Mouse (Mus musculus) kidney, embryonic 14.5 days (tissue): ENCODE data around the gene Faiml. TPM values are rescaled to one million over a fixed set of nuclear protein-coding genes. Genes with fewer than 3 reads are reported as not detected.

Experiments used
- ATAC-seq: fragments of 200-750 bp; cut with Nextera tagmentation; 2 replicates; pipeline ENCODE4 v1.8.0; 2017; ENCODE audit warnings: moderate number of reproducible peaks, mild to moderate bottlenecking, moderate TSS enrichment, moderate library complexity; ENCODE audit not compliant: low FRiP score, low TSS enrichment
- H3K27ac ChIP-seq: fragments of 300-500 bp; sonication (generic); 2 replicates; pipeline ENCODE4 v1.5.1; 2014; ENCODE audit warnings: low read depth, mild to moderate bottlenecking, low read length, moderate library complexity, mixed read lengths
- H3K27me3 ChIP-seq: fragments of 300-500 bp; sonication (generic); 2 replicates; pipeline ENCODE4 v1.6.1; 2014; ENCODE audit warnings: mild to moderate bottlenecking, low read length; ENCODE audit not compliant: control insufficient read depth, insufficient read depth
- H3K36me3 ChIP-seq: fragments of 300-500 bp; sonication (generic); 2 replicates; pipeline ENCODE4 v1.6.1; 2014; ENCODE audit warnings: low read length, mixed read lengths; ENCODE audit not compliant: control insufficient read depth, insufficient read depth
- H3K4me1 ChIP-seq: fragments of 300-500 bp; sonication (generic); 2 replicates; pipeline ENCODE4 v1.6.1; 2014; ENCODE audit warnings: low read length, mixed read lengths; ENCODE audit not compliant: control insufficient read depth, insufficient read depth
- H3K4me2 ChIP-seq: fragments of 300-500 bp; sonication (generic); replicated peaks from 2 replicates; pipeline ENCODE4 v1.6.1; 2014; ENCODE audit warnings: low read depth, mild to moderate bottlenecking, low read length
- H3K4me3 ChIP-seq: fragments of 300-500 bp; sonication (generic); 2 replicates; pipeline ENCODE4 v1.5.1; 2014; ENCODE audit warnings: mild to moderate bottlenecking, low read length
- H3K9ac ChIP-seq: fragments of 300-500 bp; sonication (generic); 2 replicates; pipeline ENCODE4 v1.6.1; 2014; ENCODE audit warnings: low read depth, mild to moderate bottlenecking, low read length, moderate library complexity
- H3K9me3 ChIP-seq: fragments of 300-500 bp; sonication (generic); 2 replicates; pipeline ENCODE4 v1.6.1; 2016; ENCODE audit warnings: low read length; ENCODE audit not compliant: control insufficient read depth
- WGBS: fragments of 180-500 bp; shearing (Covaris S2); extraction: QIAGEN DNeasy Blood & Tissue Kit; methylation state at CpG from one replicate; pipeline ENCODE4 v1.1.7; 2014; 5-methylcytosine and 5-hydroxymethylcytosine counted together
- polyA plus RNA-seq: library from polyadenylated mRNA; unstranded; fragments of >200 nt; fragmentation: Nextera tagmentation; extraction: Ambion mirVana; gene quantifications from 2 replicates; pipeline ENCODE4 v1.2.1, GENCODE M21; 2014

Gene Faiml
- polyA plus RNA-seq, 1 experiment from 2014 or later = not detected

DNA sequence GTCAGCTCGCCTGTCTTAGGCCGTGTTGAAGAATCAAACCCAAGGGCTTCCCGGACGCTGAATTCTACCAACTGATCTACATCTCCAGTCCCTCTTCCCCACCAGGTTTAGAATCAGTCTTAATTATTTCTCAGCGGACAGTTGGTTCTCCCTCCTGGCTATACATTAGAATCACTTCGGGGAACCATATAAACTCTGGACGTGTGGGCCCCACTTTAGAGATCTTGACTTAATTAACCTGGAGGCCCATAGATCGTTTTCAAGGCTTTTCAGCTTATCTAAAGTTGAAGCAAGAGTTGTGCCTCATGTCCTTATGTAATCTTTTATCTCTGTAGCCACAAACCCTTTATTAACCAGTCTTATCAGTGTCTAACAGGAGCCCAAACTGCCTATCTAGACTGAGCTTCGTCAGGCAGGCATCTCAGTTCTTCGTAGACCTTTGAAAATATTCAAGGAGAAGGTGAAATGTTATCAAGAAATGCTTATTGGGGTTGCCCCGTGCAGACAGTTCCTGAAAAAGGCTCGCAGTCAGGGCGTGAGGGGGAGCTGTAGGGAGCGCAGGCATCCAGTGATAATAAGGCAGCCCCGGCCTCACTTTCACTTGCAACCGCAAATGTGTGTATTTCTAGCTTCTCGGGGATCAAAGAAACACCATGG lies 5.6 kb upstream of the Faiml start:
- Histone ChIP-seq H3K27ac (no peak overlapping the region), H3K4me1 (0 out of 2 replicates have a peak, but pooled peaks cover 5% of the 10 kb centered on the region), H3K4me2 (peak overlapping the region; percentile 67), H3K27me3 (no peaks in the 10 kb centered on the region), H3K4me3 (peak overlapping the region; percentile 92), H3K9ac (peak overlapping the region; percentile 72; the same call in 1 of the 2 replicates), H3K36me3 (no peaks in the 10 kb centered on the region), H3K9me3 (no peaks in the 10 kb centered on the region)
- no peak for ATAC-seq
- WGBS = 8% methylated on average over 17 of the region's 17 CpGs

DNA sequence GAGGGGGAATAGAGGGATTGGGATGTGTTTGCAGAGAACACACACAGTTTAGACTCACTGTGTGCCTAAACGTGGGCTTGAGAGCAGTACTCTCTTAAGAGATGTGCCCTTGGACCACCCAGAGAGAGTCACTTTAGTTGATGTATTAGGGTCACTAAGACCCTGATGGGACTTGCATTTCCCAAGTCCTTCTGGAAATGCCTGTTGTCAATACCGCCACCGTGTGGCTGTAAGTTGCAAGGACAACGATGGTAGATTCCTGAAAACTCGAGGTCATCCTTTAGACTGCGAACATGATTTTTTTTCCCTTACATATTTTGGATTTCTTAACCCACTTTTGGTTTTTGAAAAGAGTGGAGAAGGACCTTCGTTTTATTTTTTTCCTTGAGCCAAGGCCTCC lies 5.0 kb upstream of the Faiml start:
- Histone ChIP-seq H3K27ac (no peak overlapping the region), H3K9ac (no peak overlapping the region), H3K4me2 (peak overlapping the region; percentile 67; the same call in 1 of the 2 replicates), H3K27me3 (no peaks in the 10 kb centered on the region), H3K4me1 (0 out of 2 replicates have a peak, but pooled peaks cover 5% of the 10 kb centered on the region), H3K9me3 (no peaks in the 10 kb centered on the region), H3K4me3 (no peak overlapping the region), H3K36me3 (no peaks in the 10 kb centered on the region)
- 3% methylated on average over 7 of the region's 7 CpGs for WGBS
- no peak for ATAC-seq

DNA sequence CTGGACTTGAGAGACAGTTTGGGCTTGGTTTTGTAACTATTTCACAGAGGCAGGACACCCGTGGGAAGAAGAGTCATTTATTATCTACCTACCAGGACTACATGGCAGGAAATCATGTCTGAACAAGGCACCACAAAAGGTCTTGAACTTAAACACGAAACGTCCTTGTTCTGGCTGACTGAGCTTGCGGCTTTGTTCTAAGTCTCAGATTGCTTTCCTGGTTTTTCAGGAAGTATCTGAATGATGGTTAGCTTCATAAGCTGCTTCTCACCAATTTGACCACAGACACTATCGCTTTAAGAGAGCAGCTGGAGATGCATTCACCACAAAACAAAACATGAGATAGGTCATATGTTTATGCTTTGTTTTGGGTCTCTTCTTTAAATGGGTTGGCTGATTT lies 3.5 kb upstream of the Faiml start:
- Histone ChIP-seq H3K9ac (no peak overlapping the region), H3K27me3 (no peaks in the 10 kb centered on the region), H3K9me3 (no peaks in the 10 kb centered on the region), H3K36me3 (no peaks in the 10 kb centered on the region), H3K27ac (no peak overlapping the region), H3K4me3 (no peak overlapping the region), H3K4me2 (no peak overlapping the region), H3K4me1 (0 out of 2 replicates have a peak, but pooled peaks cover 5% of the 10 kb centered on the region)
- no peak for ATAC-seq
- 51% methylated on average over 5 of the region's 5 CpGs for WGBS

DNA sequence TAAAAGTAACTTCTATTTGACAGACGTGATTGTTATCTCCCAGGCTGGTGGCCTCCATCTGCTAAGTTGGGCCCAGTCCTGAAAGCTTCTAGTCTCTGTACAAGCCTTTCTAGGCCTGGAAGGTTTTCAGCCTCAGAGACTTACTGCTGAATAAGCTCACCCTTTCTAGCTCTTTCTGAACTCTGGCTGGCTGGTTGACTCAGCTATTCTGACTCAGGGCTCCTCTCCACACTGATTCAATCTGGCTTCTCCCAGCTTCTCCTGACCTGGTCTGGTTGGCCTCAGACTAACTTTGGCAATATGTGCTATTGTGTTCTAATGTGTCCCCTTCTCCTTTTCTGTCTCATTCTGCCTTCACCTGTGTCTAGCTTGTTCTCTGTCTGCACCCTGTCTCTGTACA lies 2.2 kb upstream of the Faiml start:
- 0 out of 2 replicates have a peak, but pooled peaks cover 5% of the 10 kb centered on the region for H3K4me1 ChIP-seq
- H3K36me3 ChIP-seq = no peaks in the 10 kb centered on the region
- H3K4me2 ChIP-seq = no peak overlapping the region
- no peak overlapping the region for H3K4me3 ChIP-seq
- 56% methylated on average over 1 of the region's 1 CpGs for WGBS
- no peak overlapping the region for H3K9ac ChIP-seq
- no peaks in the 10 kb centered on the region for H3K9me3 ChIP-seq
- no peaks in the 10 kb centered on the region for H3K27me3 ChIP-seq
- H3K27ac ChIP-seq = no peak overlapping the region
- ATAC-seq = no peak

DNA sequence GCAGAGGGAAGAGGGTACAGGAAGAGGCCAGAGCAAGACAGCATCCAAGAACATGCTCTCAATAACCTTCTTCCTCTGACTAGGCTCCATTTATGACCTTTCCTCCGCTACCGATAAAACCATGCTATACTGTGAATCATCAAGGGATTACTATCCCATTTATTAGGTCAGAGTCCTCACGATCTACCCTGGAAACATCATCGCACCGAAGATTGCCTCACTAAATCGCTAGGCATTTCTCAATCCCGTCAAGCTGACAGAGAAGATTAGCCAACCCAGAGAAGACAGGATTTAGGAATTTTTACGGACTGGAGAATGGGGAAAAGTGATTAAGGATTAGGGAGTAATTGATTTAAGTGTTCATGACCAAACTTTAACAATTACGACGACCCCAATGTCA lies 1.2 kb upstream of the Faiml start:
- H3K4me3 ChIP-seq = no peak overlapping the region
- H3K36me3 ChIP-seq = no peaks in the 10 kb centered on the region
- ATAC-seq = no peak
- H3K27ac ChIP-seq = no peak overlapping the region
- H3K9me3 ChIP-seq = no peaks in the 10 kb centered on the region
- no peak overlapping the region for H3K9ac ChIP-seq
- H3K4me2 ChIP-seq = no peak overlapping the region
- no peaks in the 10 kb centered on the region for H3K27me3 ChIP-seq
- WGBS = 81% methylated on average over 10 of the region's 10 CpGs
- H3K4me1 ChIP-seq = 0 out of 2 replicates have a peak, but pooled peaks cover 5% of the 10 kb centered on the region

DNA sequence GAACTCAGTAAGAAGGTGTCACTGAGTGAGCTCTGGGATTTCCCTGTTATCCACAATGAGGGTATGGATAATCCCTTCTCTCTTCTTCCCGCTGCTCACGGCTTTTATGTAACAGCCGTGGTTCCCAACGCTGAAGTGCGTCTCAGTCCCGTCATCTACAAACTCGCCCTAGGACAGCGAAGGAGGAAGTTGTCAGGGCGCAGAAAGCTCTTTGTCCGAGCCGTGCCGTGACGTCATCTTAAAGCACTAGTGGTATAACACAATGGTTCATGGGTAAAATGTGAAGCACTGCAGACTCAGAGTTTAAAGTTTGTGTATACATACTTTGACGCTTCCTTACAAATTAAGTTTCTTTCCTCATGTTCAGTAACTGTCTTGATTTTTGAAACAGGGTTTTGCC lies 7.6 kb downstream of the Faiml start:
- Histone ChIP-seq H3K27ac (no peak overlapping the region), H3K9ac (no peak overlapping the region), H3K4me2 (no peak overlapping the region), H3K9me3 (no peaks in the 10 kb centered on the region), H3K4me3 (no peak overlapping the region), H3K36me3 (no peaks in the 10 kb centered on the region), H3K27me3 (no peaks in the 10 kb centered on the region), H3K4me1 (no peaks in the 10 kb centered on the region)
- 92% methylated on average over 14 of the region's 14 CpGs for WGBS
- no peak for ATAC-seq

DNA sequence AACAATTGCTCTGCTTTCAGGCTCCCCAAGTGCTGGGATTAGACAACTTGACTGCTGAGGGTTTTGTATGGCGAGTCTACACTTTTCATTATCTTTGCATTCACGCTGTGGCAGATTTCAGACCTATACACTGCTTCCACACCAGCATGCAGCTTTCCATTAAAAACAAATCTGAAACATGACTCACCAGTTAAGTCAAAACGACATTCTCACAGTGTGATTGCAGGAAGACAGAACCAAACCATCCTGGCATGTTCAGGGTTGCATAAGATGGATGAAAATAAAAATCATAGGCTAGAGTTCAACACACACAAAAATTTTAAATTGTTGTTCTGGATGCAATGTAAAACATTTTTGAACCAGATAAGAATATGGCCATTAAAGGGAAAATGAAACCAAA lies 12.5 kb downstream of the Faiml start:
- WGBS = 71% methylated on average over 3 of the region's 3 CpGs

DNA sequence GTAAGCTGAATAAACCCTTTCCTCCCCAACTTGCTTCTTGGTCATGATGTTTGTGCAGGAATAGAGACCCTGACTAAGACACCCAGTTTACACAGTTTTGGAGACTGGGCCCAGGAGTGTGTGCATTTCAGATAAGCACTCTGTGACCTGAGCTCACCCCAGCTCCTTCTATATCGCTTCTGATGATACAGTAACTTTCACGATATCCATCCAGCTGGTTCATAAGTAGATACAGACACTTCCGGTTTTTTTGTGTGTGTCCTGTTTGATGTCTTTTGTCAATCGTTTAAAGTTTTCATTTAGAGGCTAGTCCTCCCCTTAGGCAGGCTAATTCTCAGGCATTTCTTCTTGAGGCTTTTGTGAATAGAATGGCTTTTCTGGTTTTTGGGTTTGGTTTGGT lies 15.4 kb downstream of the Faiml start:
- Histone ChIP-seq H3K36me3 (no peaks in the 10 kb centered on the region), H3K9me3 (no peaks in the 10 kb centered on the region), H3K4me2 (no peak overlapping the region), H3K27me3 (no peaks in the 10 kb centered on the region), H3K27ac (no peak overlapping the region), H3K4me1 (no peaks in the 10 kb centered on the region), H3K4me3 (no peak overlapping the region), H3K9ac (no peak overlapping the region)
- no peak for ATAC-seq
- WGBS = 83% methylated on average over 4 of the region's 4 CpGs

More for the DNA sequence above, 12.5 kb downstream of the Faiml start:
- Histone ChIP-seq H3K9me3 (no peaks in the 10 kb centered on the region), H3K9ac (no peak overlapping the region), H3K4me2 (no peak overlapping the region), H3K27ac (no peak overlapping the region), H3K4me3 (no peak overlapping the region), H3K27me3 (no peaks in the 10 kb centered on the region), H3K4me1 (no peaks in the 10 kb centered on the region), H3K36me3 (no peaks in the 10 kb centered on the region)
- ATAC-seq = no peak

DNA sequence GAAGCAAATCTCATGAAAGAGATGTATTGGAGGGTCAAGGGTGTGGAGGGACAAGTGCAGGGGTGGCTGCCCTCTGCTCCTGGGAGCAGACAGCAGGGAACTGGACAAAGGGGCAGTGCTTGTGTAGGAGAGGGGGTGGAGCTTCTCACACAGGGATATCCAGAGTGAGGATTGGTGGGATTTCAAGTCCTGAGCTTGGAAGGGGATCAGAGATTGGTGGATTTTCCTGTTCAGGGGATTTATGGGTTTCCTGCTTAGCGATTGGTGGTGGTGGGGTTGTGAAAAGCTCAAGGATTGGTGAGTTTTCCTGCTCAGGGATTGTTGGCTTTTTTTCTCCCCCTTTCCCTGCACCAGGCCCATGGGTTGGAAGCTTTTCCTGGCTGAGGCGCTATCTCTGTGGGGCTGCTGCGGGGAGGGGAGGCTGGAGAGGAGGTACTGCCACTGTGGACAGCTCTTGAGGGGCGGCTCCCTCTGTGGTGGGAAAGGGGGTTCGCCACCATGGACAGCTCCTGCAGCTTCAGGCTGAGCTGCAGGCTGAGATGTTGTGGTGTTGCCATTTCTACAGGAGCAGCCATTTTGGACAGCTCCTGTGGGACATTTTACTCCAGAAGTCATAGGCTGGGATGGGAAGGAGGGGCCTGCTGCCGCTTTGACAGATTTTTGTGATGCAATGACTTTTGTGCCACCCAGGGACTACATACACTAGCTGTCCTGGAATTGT lies 18.9 kb downstream of the Faiml start:
- Histone ChIP-seq H3K27me3 (no peaks in the 10 kb centered on the region), H3K27ac (no peak overlapping the region), H3K4me2 (no peak overlapping the region), H3K36me3 (no peaks in the 10 kb centered on the region), H3K9ac (no peak overlapping the region), H3K4me3 (no peak overlapping the region), H3K9me3 (no peaks in the 10 kb centered on the region), H3K4me1 (no peaks in the 10 kb centered on the region)
- peak; percentile 96 for ATAC-seq
- 18% methylated on average over 6 of the region's 6 CpGs for WGBS
